Mouse (Mus musculus) lung, embryonic 14.5 days (tissue): ENCODE results near the gene Enkur. TPM values are rescaled to one million over a fixed set of nuclear protein-coding genes. Genes with fewer than 3 reads are reported as not detected.
"Not testable (repeated sequence)": the region's sequence is repeated elsewhere in the genome, so short reads cannot be mapped to it uniquely, and the experiment has no call there.

ENCODE experiments used
- ATAC-seq: fragments of 200-750 bp; cut with Nextera tagmentation; 2 replicates; pipeline ENCODE4 v1.8.0; 2017; ENCODE audit warnings: mild to moderate bottlenecking, moderate TSS enrichment, moderate library complexity; ENCODE audit not compliant: insufficient read depth
- DNase-seq: peaks from one replicate; pipeline ENCODE4 v3.0.0-alpha.2; 2015
- H3K27ac ChIP-seq: fragments of 300-500 bp; sonication (generic); 2 replicates; pipeline ENCODE4 v1.5.1; 2014; ENCODE audit warnings: low read depth, mild to moderate bottlenecking, moderate library complexity
- H3K27me3 ChIP-seq: fragments of 300-500 bp; sonication (generic); 2 replicates; pipeline ENCODE4 v1.6.1; 2014; ENCODE audit warnings: low read length, control low read depth; ENCODE audit not compliant: insufficient read depth
- H3K36me3 ChIP-seq: fragments of 300-500 bp; sonication (generic); 2 replicates; pipeline ENCODE4 v1.6.1; 2014; ENCODE audit warnings: control low read depth; ENCODE audit not compliant: insufficient read depth
- H3K4me1 ChIP-seq: fragments of 300-500 bp; sonication (generic); 2 replicates; pipeline ENCODE4 v1.6.1; 2014; ENCODE audit warnings: antibody characterized with exemption, control low read depth; ENCODE audit not compliant: insufficient read depth
- H3K4me2 ChIP-seq: fragments of 300-500 bp; sonication (generic); 2 replicates; pipeline ENCODE4 v1.6.1; 2014; ENCODE audit warnings: mild to moderate bottlenecking
- H3K4me3 ChIP-seq: fragments of 300-500 bp; sonication (generic); 2 replicates; pipeline ENCODE4 v1.5.1; 2014; ENCODE audit warnings: low read depth, low read length
- H3K9ac ChIP-seq: fragments of 300-500 bp; sonication (generic); 2 replicates; pipeline ENCODE4 v1.6.1; 2014
- H3K9me3 ChIP-seq: fragments of 300-500 bp; sonication (generic); 2 replicates; pipeline ENCODE4 v1.6.1; 2016; ENCODE audit warnings: low read depth, low read length, control low read depth
- CTCF ChIP-seq: IDR thresholded peaks from 2 replicates; pipeline ENCODE4 v1.5.1; 2016; ENCODE audit warnings: antibody characterized with exemption, low read depth
- WGBS: fragments of 180-500 bp; shearing (Covaris S2); extraction: QIAGEN DNeasy Blood & Tissue Kit; methylation state at CpG from one replicate; pipeline ENCODE4 v1.1.7; 2014; 5-methylcytosine and 5-hydroxymethylcytosine counted together
- polyA plus RNA-seq: library from polyadenylated mRNA; unstranded; fragments of >200 nt; fragmentation: Nextera tagmentation; extraction: Ambion mirVana; gene quantifications from 2 replicates; pipeline ENCODE4 v1.2.1, GENCODE M21; 2014

Enkur gene
- 0.45 and 1.0 TPM in 2 replicates for polyA plus RNA-seq

GRCm38 (mm10) chr2:21204912-21205830 is at the start of gene Enkur, which contains the start of gene Thnsl1:
TSS of gene Enkur (minus strand) at chr2:21205365.
TSS of gene Thnsl1 (plus strand) at chr2:21205724.
- H3K9ac ChIP-seq, result peak within 1 kb of the TSS; percentile 56
- H3K27ac ChIP-seq, result peak within 1 kb of the TSS; percentile 75; the same call in 1 of the 2 replicates
- H3K4me3 ChIP-seq, result peak within 1 kb of the TSS; percentile 57
- H3K4me2 ChIP-seq, result peak within 1 kb of the TSS; percentile 67
- DNase-seq (peak; percentile 98), ATAC-seq (peak; percentile 98)
- no peaks in the 10 kb centered on the region for H3K36me3 ChIP-seq
- H3K4me1 ChIP-seq, result 0 out of 2 replicates have a peak, but pooled peaks cover 3% of the 10 kb centered on the region
- peak; percentile 6; the same call in 1 of the 2 replicates for TF ChIP-seq CTCF
- 3% methylated on average over 43 of the region's 43 CpGs for WGBS
- no peaks in the 10 kb centered on the region for H3K9me3 ChIP-seq
- H3K27me3 ChIP-seq, result no peaks in the 10 kb centered on the region

DNA sequence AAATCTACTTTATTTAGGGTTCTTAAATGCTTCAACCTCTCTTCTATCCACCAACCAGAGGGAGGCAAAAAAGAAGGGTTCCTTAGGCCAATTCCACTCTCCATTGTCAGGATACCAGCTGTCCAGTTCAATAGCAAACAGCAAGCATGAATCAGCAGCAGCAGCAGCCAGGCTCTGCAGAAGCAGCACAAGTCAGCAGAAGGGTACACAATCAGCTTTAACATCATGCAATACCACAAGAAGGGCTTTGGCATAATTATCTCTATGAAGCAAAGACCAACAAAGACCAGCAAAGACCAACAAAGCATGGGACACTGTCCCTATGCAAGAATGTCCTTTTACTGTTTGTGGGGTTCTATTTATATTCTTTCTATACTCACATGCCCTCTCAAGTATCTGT is 49.1 kb upstream of the Enkur start:
- H3K4me2 ChIP-seq, result no peak overlapping the region
- no peaks in the 10 kb centered on the region for H3K36me3 ChIP-seq
- no peak for ATAC-seq
- no peak overlapping the region for H3K4me3 ChIP-seq
- H3K9ac ChIP-seq, result no peak overlapping the region
- H3K4me1 ChIP-seq, result no peaks in the 10 kb centered on the region
- H3K9me3 ChIP-seq, result no peaks in the 10 kb centered on the region
- no peaks in the 10 kb centered on the region for H3K27me3 ChIP-seq
- no peak overlapping the region for H3K27ac ChIP-seq
- DNase-seq, result no peak
- TF ChIP-seq CTCF, result no peak

GRCm38 (mm10) chr2:21253644-21254043 is 48.5 kb upstream of the Enkur start:
- Histone ChIP-seq H3K27me3 (no peaks in the 10 kb centered on the region), H3K27ac (no peak overlapping the region), H3K4me3 (no peak overlapping the region), H3K36me3 (no peaks in the 10 kb centered on the region), H3K9ac (no peak overlapping the region), H3K4me1 (no peaks in the 10 kb centered on the region), H3K4me2 (no peak overlapping the region), H3K9me3 (no peaks in the 10 kb centered on the region)
- TF ChIP-seq CTCF, result no peak
- WGBS, result 62% methylated on average over 3 of the region's 3 CpGs
- ATAC-seq (no peak), DNase-seq (no peak)

GRCm38 (mm10) chr2:21245477-21246102 is 40.4 kb upstream of the Enkur start:
- Histone ChIP-seq H3K4me3 (no peak overlapping the region), H3K4me2 (no peak overlapping the region), H3K36me3 (no peaks in the 10 kb centered on the region), H3K9me3 (no peaks in the 10 kb centered on the region), H3K27me3 (no peaks in the 10 kb centered on the region), H3K27ac (no peak overlapping the region), H3K9ac (no peak overlapping the region), H3K4me1 (no peaks in the 10 kb centered on the region)
- no peak for DNase-seq
- 42% methylated on average over 2 of the region's 2 CpGs for WGBS
- ATAC-seq, result peak; percentile 52; the same call in 1 of the 2 replicates
- peak; percentile 21; the same call in 1 of the 2 replicates for TF ChIP-seq CTCF

DNA sequence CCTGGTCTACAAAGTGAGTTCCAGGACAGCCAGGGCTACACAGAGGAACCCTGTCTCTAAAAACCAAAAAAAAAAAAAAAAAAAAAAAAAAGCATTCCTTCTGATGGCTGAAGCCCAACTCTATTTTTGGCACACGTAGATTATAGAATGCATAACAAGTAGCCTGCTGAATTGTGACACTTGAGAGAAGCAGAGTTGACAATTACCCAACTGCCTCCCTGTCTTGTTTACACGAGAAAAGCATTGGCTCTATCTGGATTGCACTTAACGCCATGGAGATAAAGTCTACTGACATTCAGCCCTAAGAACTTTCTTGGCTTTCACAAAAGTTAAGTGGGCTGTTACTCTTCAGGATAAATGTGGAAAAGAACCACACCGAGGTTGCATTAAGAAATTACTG is 39.8 kb upstream of the Enkur start:
- ATAC-seq (no peak), DNase-seq (peak; percentile 21)
- Histone ChIP-seq H3K27me3 (no peaks in the 10 kb centered on the region), H3K9me3 (no peaks in the 10 kb centered on the region), H3K4me1 (no peaks in the 10 kb centered on the region), H3K36me3 (no peaks in the 10 kb centered on the region), H3K4me2 (no peak overlapping the region), H3K27ac (no peak overlapping the region), H3K4me3 (no peak overlapping the region), H3K9ac (no peak overlapping the region)
- no peak for TF ChIP-seq CTCF
- WGBS, result 50% methylated on average over 4 of the region's 4 CpGs

- not testable (repeated sequence) for H3K4me3 ChIP-seq, H3K4me1 ChIP-seq, ATAC-seq, DNase-seq, H3K27me3 ChIP-seq, H3K36me3 ChIP-seq, H3K27ac ChIP-seq, H3K4me2 ChIP-seq, H3K9me3 ChIP-seq, H3K9ac ChIP-seq
- WGBS, result 13% methylated on average over 3 of the region's 6 CpGs
Measured at GRCm38 (mm10) chr2:21244104-21244503, 38.9 kb upstream of the Enkur start.

GRCm38 (mm10) chr2:21236846-21237245 is 31.7 kb upstream of the Enkur start:
- Histone ChIP-seq H3K9ac (no peak overlapping the region), H3K4me2 (no peak overlapping the region), H3K4me1 (peaks cover 6% of the 10 kb centered on the region; the same call in 1 of the 2 replicates), H3K9me3 (no peaks in the 10 kb centered on the region), H3K27me3 (no peaks in the 10 kb centered on the region), H3K36me3 (no peaks in the 10 kb centered on the region), H3K4me3 (no peak overlapping the region), H3K27ac (peak overlapping the region; percentile 42; the same call in 1 of the 2 replicates)
- ATAC-seq, result 0 out of 2 replicates have a peak, but pooled peaks have one; percentile 32
- peak; percentile 41 for DNase-seq
- WGBS, result 19% methylated on average over 5 of the region's 5 CpGs
- TF ChIP-seq CTCF, result no peak
